Mouse (Mus musculus): ENCODE results near the gene Ttc26. TPM values are rescaled to one million over a fixed set of nuclear protein-coding genes. Genes with fewer than 3 reads are reported as not detected.
"Not testable (repeated sequence)": the region's sequence is repeated elsewhere in the genome, so short reads cannot be mapped to it uniquely, and the experiment has no call there.

Ttc26 gene
- polyA plus RNA-seq, 1 experiment: not detected

DNA sequence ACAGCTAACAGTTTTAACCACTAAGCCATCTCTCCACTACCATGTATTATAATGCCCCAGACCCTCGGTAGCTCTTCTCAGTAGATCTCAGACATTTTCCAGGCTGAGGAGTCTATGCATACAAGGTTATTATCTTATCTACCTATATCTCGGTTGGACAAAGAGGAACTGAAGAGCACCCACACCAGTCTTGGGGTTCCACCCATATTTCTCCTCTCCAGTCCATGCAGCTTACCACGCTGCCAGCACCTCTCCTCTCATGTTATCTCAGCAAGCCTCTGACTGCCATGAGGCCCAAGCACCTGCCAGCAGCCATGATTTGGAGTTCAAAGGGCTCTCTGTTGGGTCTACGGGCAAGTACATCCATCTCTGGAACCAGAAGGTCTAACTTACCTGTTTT is 20.2 kb upstream of the Ttc26 start:
- Histone ChIP-seq H3K27me3 (ENCODE audit: control insufficient read depth) (no peaks in the 10 kb centered on the region), H3K4me3 (replicated peaks) (no peak overlapping the region), H3K9me3 (ENCODE audit: control insufficient read depth, low read length) (peaks cover 2% of the 10 kb centered on the region), H3K4me1 (ENCODE audit: control insufficient read depth) (peaks cover 51% of the 10 kb centered on the region), H3K36me3 (ENCODE audit: control insufficient read depth) (no peaks in the 10 kb centered on the region)
- TF ChIP-seq TAL1 (IDR thresholded peaks at IDR 0.05; ENCODE audit: low read length): no peak
- no peak for TF ChIP-seq GATA1 (IDR thresholded peaks at IDR 0.05; ENCODE audit: low read length)

GRCm38 (mm10) chr6:38361937-38362336 is 19.3 kb upstream of the Ttc26 start:
- H3K27me3 ChIP-seq (ENCODE audit: control insufficient read depth): no peaks in the 10 kb centered on the region
- peaks cover 4% of the 10 kb centered on the region for H3K9me3 ChIP-seq (ENCODE audit: control insufficient read depth, low read length)
- no peak for TF ChIP-seq GATA1 (IDR thresholded peaks at IDR 0.05; ENCODE audit: low read length)
- TF ChIP-seq TAL1 (IDR thresholded peaks at IDR 0.05; ENCODE audit: low read length): no peak
- H3K4me3 ChIP-seq (replicated peaks): no peak overlapping the region
- H3K4me1 ChIP-seq (ENCODE audit: control insufficient read depth): peaks cover 43% of the 10 kb centered on the region
- H3K36me3 ChIP-seq (ENCODE audit: control insufficient read depth): no peaks in the 10 kb centered on the region

GRCm38 (mm10) chr6:38363370-38363769 is 17.9 kb upstream of the Ttc26 start:
- peaks cover 4% of the 10 kb centered on the region for H3K9me3 ChIP-seq (ENCODE audit: control insufficient read depth, low read length)
- peaks cover 4% of the 10 kb centered on the region for H3K27me3 ChIP-seq (ENCODE audit: control insufficient read depth)
- no peaks in the 10 kb centered on the region for H3K36me3 ChIP-seq (ENCODE audit: control insufficient read depth)
- peaks cover 30% of the 10 kb centered on the region for H3K4me1 ChIP-seq (ENCODE audit: control insufficient read depth)
- no peak overlapping the region for H3K4me3 ChIP-seq (replicated peaks)
- no peak for TF ChIP-seq GATA1 (IDR thresholded peaks at IDR 0.05; ENCODE audit: low read length)
- no peak for TF ChIP-seq TAL1 (IDR thresholded peaks at IDR 0.05; ENCODE audit: low read length)

DNA sequence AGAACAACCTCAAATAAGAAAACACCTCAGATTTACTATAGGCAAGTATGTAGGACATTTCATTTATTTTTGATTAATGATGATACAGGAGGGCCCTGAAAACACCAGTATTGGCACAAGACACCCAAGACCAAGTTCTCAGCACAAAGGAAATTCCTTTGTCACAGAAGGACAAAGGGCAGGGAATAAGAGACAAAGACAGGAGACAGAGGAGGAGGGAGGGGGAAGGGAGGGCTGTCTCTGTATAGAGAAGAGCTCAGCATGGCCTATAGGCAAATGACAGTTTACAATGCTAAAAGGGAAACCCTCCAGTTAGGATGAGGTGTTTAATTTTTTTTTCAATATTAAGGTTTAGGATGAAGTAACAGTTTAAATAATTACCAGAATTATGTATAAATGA is 17.1 kb upstream of the Ttc26 start:
- peaks cover 4% of the 10 kb centered on the region for H3K27me3 ChIP-seq (ENCODE audit: control insufficient read depth)
- TF ChIP-seq TAL1 (IDR thresholded peaks at IDR 0.05; ENCODE audit: low read length) (no peak), GATA1 (IDR thresholded peaks at IDR 0.05; ENCODE audit: low read length) (no peak)
- peaks cover 4% of the 10 kb centered on the region for H3K9me3 ChIP-seq (ENCODE audit: control insufficient read depth, low read length)
- H3K4me3 ChIP-seq (replicated peaks): no peak overlapping the region
- H3K36me3 ChIP-seq (ENCODE audit: control insufficient read depth): no peaks in the 10 kb centered on the region
- peaks cover 24% of the 10 kb centered on the region for H3K4me1 ChIP-seq (ENCODE audit: control insufficient read depth)

DNA sequence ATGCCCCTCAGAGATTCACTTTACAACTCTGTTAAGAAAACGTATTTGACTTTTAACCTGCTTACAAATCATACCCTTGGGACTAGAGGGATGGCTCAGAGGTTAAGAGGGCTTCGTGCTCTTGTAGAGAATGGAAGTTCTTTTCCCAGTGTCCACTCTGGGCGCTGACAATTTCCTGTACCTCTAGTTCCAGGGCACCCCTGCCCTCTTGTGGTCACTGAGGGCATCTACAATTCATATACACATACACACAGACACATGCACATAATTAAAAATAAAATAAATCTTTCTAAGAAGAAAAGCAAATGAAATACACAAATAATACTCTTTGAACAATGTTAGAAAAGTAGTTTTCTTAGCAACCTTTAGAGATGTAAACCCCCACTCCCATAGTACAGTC is 11.3 kb upstream of the Ttc26 start:
- TF ChIP-seq TAL1 (IDR thresholded peaks at IDR 0.05; ENCODE audit: low read length) (no peak), GATA1 (IDR thresholded peaks at IDR 0.05; ENCODE audit: low read length) (no peak)
- H3K27me3 ChIP-seq (ENCODE audit: control insufficient read depth): peaks cover 15% of the 10 kb centered on the region
- H3K9me3 ChIP-seq (ENCODE audit: control insufficient read depth, low read length): peaks cover 10% of the 10 kb centered on the region
- H3K4me1 ChIP-seq (ENCODE audit: control insufficient read depth): peaks cover 2% of the 10 kb centered on the region; the same call in 1 of the 2 replicates
- no peak overlapping the region for H3K4me3 ChIP-seq (replicated peaks)
- no peaks in the 10 kb centered on the region for H3K36me3 ChIP-seq (ENCODE audit: control insufficient read depth)

DNA sequence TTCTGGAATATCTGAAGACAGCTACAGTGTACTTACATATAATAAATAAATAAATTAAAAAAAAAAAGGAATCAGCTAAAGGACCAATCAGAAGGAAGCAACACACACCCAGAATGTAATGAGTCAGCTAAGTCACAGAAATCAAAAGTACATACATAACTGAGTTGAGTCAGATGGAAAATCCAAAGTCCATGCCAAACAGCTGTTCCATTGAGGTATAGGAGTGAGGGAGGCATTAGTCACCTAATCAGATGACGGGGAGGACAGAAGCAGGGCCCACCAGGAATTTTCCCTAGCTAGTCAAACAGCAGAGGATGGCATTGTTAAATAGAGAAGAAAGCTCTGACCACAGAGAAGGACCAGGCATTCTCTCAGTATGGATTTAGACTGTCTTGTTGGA is 7.0 kb upstream of the Ttc26 start:
- H3K27me3 ChIP-seq (ENCODE audit: control insufficient read depth): peaks cover 11% of the 10 kb centered on the region
- H3K9me3 ChIP-seq (ENCODE audit: control insufficient read depth, low read length): peaks cover 7% of the 10 kb centered on the region
- peaks cover 2% of the 10 kb centered on the region; the same call in 1 of the 2 replicates for H3K4me1 ChIP-seq (ENCODE audit: control insufficient read depth)
- H3K4me3 ChIP-seq (replicated peaks): no peak overlapping the region
- TF ChIP-seq GATA1 (IDR thresholded peaks at IDR 0.05; ENCODE audit: low read length) (no peak), TAL1 (IDR thresholded peaks at IDR 0.05; ENCODE audit: low read length) (no peak)
- no peaks in the 10 kb centered on the region for H3K36me3 ChIP-seq (ENCODE audit: control insufficient read depth)

GRCm38 (mm10) chr6:38380764-38381128 is 523 bp upstream of the Ttc26 start:
- Histone ChIP-seq H3K9me3 (ENCODE audit: control insufficient read depth, low read length) (no peaks in the 10 kb centered on the region), H3K36me3 (ENCODE audit: control insufficient read depth) (no peaks in the 10 kb centered on the region), H3K4me1 (ENCODE audit: control insufficient read depth) (peaks cover 18% of the 10 kb centered on the region), H3K27me3 (ENCODE audit: control insufficient read depth) (no peaks in the 10 kb centered on the region; the same call in 1 of the 2 replicates), H3K4me3 (replicated peaks) (peak overlapping the region; percentile 69)
- no peak for TF ChIP-seq TAL1 (IDR thresholded peaks at IDR 0.05; ENCODE audit: low read length)
- TF ChIP-seq GATA1 (IDR thresholded peaks at IDR 0.05; ENCODE audit: low read length): no peak

DNA sequence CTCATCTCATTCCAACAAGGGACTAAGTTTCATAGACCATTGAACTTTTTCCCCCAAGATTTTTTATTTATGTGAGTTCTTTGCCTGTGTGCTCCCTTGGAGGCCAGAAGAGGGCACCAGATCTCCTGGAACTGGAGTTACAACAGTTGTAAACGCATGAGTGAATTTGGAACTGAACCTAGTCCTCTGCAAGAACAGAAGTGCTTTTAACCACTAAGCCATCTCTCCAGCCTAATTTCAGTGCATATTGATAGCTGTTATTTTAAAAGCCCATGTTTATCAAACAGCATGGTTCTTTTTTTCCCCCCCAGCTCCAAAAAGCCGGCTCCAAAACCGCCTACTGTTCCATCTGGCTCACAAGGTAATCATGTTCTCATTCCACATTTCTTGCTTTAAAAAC is 8.4 kb downstream of the Ttc26 start:
- TF ChIP-seq GATA1 (IDR thresholded peaks at IDR 0.05; ENCODE audit: low read length): no peak
- TF ChIP-seq TAL1 (IDR thresholded peaks at IDR 0.05; ENCODE audit: low read length): no peak
- Histone ChIP-seq H3K27me3 (ENCODE audit: control insufficient read depth) (no peaks in the 10 kb centered on the region), H3K36me3 (ENCODE audit: control insufficient read depth) (no peaks in the 10 kb centered on the region), H3K4me3 (replicated peaks) (no peak overlapping the region), H3K9me3 (ENCODE audit: control insufficient read depth, low read length) (no peaks in the 10 kb centered on the region), H3K4me1 (ENCODE audit: control insufficient read depth) (no peaks in the 10 kb centered on the region)

GRCm38 (mm10) chr6:38432457-38432856 is 51.2 kb downstream of the Ttc26 start:
- Histone ChIP-seq H3K4me1 (ENCODE audit: control insufficient read depth) (peaks cover 38% of the 10 kb centered on the region), H3K4me3 (replicated peaks) (peak overlapping the region; percentile 90)
- H3K9me3 ChIP-seq (ENCODE audit: control insufficient read depth, low read length); H3K27me3 ChIP-seq (ENCODE audit: control insufficient read depth); H3K36me3 ChIP-seq (ENCODE audit: control insufficient read depth): not testable (repeated sequence)

DNA sequence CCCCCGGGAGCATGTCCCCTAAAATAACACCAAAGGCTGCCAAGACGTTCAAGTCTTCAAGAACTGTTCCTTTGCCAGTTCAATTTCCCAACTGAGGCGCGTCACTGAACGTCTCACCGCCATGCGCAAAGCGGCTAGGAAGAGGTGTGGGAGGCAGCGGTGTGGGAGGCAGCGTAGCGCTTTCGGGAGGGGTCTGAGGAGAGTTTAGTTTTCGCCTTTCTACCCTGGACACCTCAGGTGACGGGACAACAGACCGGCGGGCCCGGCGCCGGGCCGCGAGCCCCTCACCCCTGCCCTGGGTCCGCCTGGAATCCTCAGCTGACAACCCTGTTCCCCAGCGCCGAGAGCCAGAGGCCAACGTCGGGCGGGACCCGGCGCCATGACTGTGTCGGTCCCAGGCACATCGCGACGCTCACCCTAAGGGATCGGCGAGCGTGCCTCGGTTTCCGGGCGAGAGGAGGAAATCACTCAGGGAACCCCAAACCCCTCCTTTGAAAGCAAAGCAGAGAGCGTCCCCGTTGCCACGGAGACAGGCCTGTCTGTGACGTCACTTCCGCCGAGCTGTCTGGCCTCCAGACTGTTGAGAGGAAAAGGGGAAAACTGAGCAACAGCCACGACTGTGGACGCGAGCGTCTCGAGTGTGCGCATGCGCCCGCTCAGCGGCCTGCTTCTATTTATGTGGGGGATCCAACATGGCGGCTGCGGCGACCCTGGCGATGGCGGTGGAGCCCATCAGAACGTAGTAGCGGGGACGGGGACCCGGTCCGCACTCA is 52.2 kb downstream of the Ttc26 start, which contains the start of gene Ubn2:
Gene Ubn2, plus strand, starts transcription at position 690 of the 773 bp plus-strand sequence.
- Histone ChIP-seq H3K9me3 (ENCODE audit: control insufficient read depth, low read length) (no peaks in the 10 kb centered on the region), H3K4me3 (replicated peaks) (peak within 1 kb of the TSS; percentile 90), H3K27me3 (ENCODE audit: control insufficient read depth) (no peaks in the 10 kb centered on the region), H3K4me1 (ENCODE audit: control insufficient read depth) (peaks cover 39% of the 10 kb centered on the region), H3K36me3 (ENCODE audit: control insufficient read depth) (no peaks in the 10 kb centered on the region; the same call in none of the 2 replicates)
- no peak for TF ChIP-seq TAL1 (IDR thresholded peaks at IDR 0.05; ENCODE audit: low read length)
- no peak for TF ChIP-seq GATA1 (IDR thresholded peaks at IDR 0.05; ENCODE audit: low read length)

All from erythroblast, embryonic 14.5 days (primary cell).